Mouse (Mus musculus) heart, adult 2 months (tissue): ENCODE results near the gene Wdr70.

Source experiments
- CTCF ChIP-seq: fragments of 200-600 bp; IDR thresholded peaks from 2 replicates; pipeline ENCODE4 v1.8.1; 2022; ENCODE audit warnings: antibody characterized with exemption, mild to moderate bottlenecking, moderate library complexity
- POLR2A ChIP-seq: fragments of 200-500 bp; IDR thresholded peaks from 2 replicates; pipeline ENCODE4 v1.6.1; 2011; ENCODE audit warnings: mild to moderate bottlenecking, low read depth, low read length, control low read depth; ENCODE audit not compliant: insufficient read depth

DNA sequence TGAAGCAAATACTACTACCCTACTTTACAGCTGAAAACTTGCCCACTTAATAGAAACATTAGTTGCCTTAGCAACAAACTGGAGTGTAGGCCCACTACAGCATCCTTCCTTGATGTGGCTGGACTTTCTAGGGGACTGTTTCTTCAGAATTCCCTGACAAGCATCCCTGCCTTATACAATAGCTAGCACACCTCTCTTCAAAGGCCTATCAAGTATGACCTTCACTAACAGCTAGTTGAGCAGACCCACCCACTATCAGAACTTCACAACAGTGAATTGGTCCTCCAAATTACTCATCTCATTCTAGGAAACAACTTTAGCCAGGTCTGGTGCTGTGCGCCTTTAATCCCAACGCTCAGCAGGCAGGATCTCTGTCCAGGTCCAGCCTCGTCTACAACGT lies 11.7 kb downstream of the Wdr70 start:
- TF ChIP-seq CTCF, result no peak
- no peak for TF ChIP-seq POLR2A
